Mouse (Mus musculus): Measurements from ENCODE around the gene Hectd1.

- TF ChIP-seq CTCF (IDR thresholded peaks at IDR 0.05; ENCODE audit: low read depth, low read length) (no peak), POLR2A (IDR thresholded peaks at IDR 0.05; ENCODE audit: extremely low read depth, insufficient read depth, low read length) (no peak)
Measured at GRCm38 (mm10) chr12:51842081-51842864, 12.9 kb upstream of the Hectd1 start.

All from liver, adult 2 months (tissue).